Mouse (Mus musculus) intestine, embryonic 16.5 days (tissue): ENCODE measurements around the gene F9. TPM values are rescaled to one million over a fixed set of nuclear protein-coding genes. Genes with fewer than 3 reads are reported as not detected.

Experiments used
- ATAC-seq: fragments of 200-750 bp; cut with Nextera tagmentation; 2 replicates; pipeline ENCODE4 v1.8.0; 2017; ENCODE audit warnings: moderate TSS enrichment, moderate library complexity
- H3K27ac ChIP-seq: fragments of 300-500 bp; sonication (generic); 2 replicates; pipeline ENCODE4 v1.5.1; 2014; ENCODE audit warnings: mild to moderate bottlenecking, low read length
- H3K27me3 ChIP-seq: fragments of 300-500 bp; sonication (generic); replicated peaks from 2 replicates; pipeline ENCODE4 v1.6.1; 2014; ENCODE audit warnings: low read length, control low read depth, mixed read lengths; ENCODE audit not compliant: control insufficient read depth, insufficient read depth
- H3K36me3 ChIP-seq: fragments of 300-500 bp; sonication (generic); 2 replicates; pipeline ENCODE4 v1.6.1; 2014; ENCODE audit warnings: low read length, control low read depth; ENCODE audit not compliant: control insufficient read depth, insufficient read depth
- H3K4me1 ChIP-seq: fragments of 300-500 bp; sonication (generic); 2 replicates; pipeline ENCODE4 v1.6.1; 2014; ENCODE audit warnings: low read length, control low read depth, mixed read lengths; ENCODE audit not compliant: control insufficient read depth, insufficient read depth
- H3K4me2 ChIP-seq: fragments of 300-500 bp; sonication (generic); 2 replicates; pipeline ENCODE4 v1.6.1; 2014; ENCODE audit warnings: low read depth, low read length, control low read depth
- H3K4me3 ChIP-seq: fragments of 300-500 bp; sonication (generic); 2 replicates; pipeline ENCODE4 v1.5.1; 2014; ENCODE audit warnings: mild to moderate bottlenecking, low read length
- H3K9ac ChIP-seq: fragments of 300-500 bp; sonication (generic); 2 replicates; pipeline ENCODE4 v1.6.1; 2014; ENCODE audit warnings: low read depth, low read length
- H3K9me3 ChIP-seq: fragments of 300-500 bp; sonication (generic); 2 replicates; pipeline ENCODE4 v1.6.1; 2016; ENCODE audit warnings: low read length, control low read depth; ENCODE audit not compliant: control insufficient read depth
- WGBS: fragments of 180-500 bp; shearing (Covaris S2); extraction: QIAGEN DNeasy Blood & Tissue Kit; methylation state at CpG from one replicate; pipeline ENCODE4 v1.1.7; 2014; 5-methylcytosine and 5-hydroxymethylcytosine counted together
- polyA plus RNA-seq: library from polyadenylated mRNA; unstranded; fragments of >200 nt; fragmentation: Nextera tagmentation; extraction: Ambion mirVana; gene quantifications from 2 replicates; pipeline ENCODE4 v1.2.1, GENCODE M21; 2015

Gene F9
- polyA plus RNA-seq, 1 experiment from 2014 or later: 0.28 TPM

DNA sequence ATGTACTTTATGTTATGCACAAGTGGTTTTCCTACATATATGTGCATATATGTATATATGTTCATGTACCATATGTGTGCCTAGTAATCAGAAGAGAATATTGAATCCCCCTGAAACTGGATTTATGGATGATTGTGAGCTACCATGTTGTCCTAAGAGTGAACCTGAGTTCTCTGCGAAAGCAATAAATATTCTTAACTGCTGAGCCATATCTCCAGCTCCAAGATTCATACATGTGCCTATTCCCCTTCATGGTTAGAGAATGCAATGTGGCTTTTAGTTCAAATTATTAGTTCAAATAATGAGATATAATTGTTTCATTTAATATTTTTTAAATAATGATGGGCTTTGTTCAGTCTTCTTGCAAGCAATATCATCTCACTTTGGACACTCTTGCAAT lies 55.5 kb downstream of the F9 start:
- no peaks in the 10 kb centered on the region for H3K9me3 ChIP-seq
- no peaks in the 10 kb centered on the region for H3K36me3 ChIP-seq
- peak; percentile 70 for ATAC-seq
- no peak overlapping the region for H3K4me2 ChIP-seq
- no peak overlapping the region for H3K4me3 ChIP-seq
- H3K27me3 ChIP-seq: no peaks in the 10 kb centered on the region
- WGBS: 85% methylated on average over 1 of the region's 1 CpGs
- no peak overlapping the region for H3K9ac ChIP-seq
- no peaks in the 10 kb centered on the region for H3K4me1 ChIP-seq
- no peak overlapping the region for H3K27ac ChIP-seq

DNA sequence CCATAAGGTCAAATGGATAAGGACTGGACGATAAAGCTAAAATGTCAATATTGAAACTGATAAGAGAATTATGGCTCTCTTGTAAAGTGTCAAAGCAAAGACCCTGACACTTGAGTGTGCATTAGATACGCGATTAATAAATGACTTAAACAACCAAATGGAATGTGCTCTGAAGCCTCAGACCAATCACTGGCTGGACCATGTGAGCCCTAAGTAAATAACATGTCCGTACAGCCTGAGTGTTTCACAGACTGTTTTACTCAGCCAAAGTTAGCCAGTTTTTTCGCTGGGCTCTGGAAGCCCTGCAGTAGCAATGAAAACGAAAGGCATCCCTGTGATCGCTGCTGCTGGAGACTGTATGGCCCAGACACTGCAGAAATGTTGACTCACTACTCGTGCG lies 55.9 kb downstream of the F9 start:
- H3K27ac ChIP-seq: no peak overlapping the region
- no peaks in the 10 kb centered on the region for H3K36me3 ChIP-seq
- 44% methylated on average over 9 of the region's 9 CpGs for WGBS
- ATAC-seq: peak; percentile 99
- H3K4me1 ChIP-seq: no peaks in the 10 kb centered on the region
- no peak overlapping the region for H3K4me2 ChIP-seq
- H3K27me3 ChIP-seq: no peaks in the 10 kb centered on the region
- H3K4me3 ChIP-seq: no peak overlapping the region
- H3K9ac ChIP-seq: no peak overlapping the region
- no peaks in the 10 kb centered on the region for H3K9me3 ChIP-seq

DNA sequence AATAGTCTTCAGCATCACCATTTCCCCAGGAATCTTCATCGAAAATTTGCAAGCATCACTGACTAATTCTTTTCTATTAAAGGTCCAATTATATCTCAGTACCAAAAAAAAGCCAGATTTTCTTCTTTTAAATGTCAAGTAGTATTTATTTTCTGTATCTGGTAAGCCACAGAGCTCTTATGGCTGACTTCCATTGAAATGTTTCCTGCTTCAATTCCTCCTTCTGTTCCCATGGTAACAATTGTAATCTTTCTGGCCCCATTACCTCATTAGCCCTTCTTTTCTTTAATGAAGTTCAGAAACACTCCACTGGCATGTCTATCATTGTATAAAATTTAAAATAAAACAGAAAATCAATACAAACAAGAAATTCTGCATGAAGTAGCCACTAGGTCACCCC lies 76.1 kb downstream of the F9 start:
- WGBS: 83% methylated on average over 1 of the region's 1 CpGs
- H3K36me3 ChIP-seq: no peaks in the 10 kb centered on the region

More for the DNA sequence above, 76.1 kb downstream of the F9 start:
- no peak overlapping the region for H3K4me3 ChIP-seq
- no peak overlapping the region for H3K9ac ChIP-seq
- H3K27ac ChIP-seq: no peak overlapping the region
- H3K9me3 ChIP-seq: no peaks in the 10 kb centered on the region
- no peak overlapping the region for H3K4me2 ChIP-seq
- no peak for ATAC-seq
- no peaks in the 10 kb centered on the region for H3K4me1 ChIP-seq
- H3K27me3 ChIP-seq: no peaks in the 10 kb centered on the region

Other genes with a start within 250 kb of the F9 start
- 0.07 and 0.13 TPM in 2 replicates for gene Mcf2, start 179.6 kb downstream of the F9 start, polyA plus RNA-seq